Mouse (Mus musculus) small intestine, adult 2 months (tissue): ENCODE data around the gene Kif5a. TPM values are rescaled to one million over a fixed set of nuclear protein-coding genes. Genes with fewer than 3 reads are reported as not detected.
A peak's percentile ranks its signal among the peaks of the same experiment; 100 is the strongest.

Experiments
- H3K27ac ChIP-seq: fragments of 200-500 bp; 2 replicates; pipeline ENCODE4 v1.5.1; 2012; ENCODE audit warnings: low read depth, low read length, control low read depth, inconsistent platforms; ENCODE audit not compliant: insufficient read depth
- H3K27me3 ChIP-seq: fragments of 200-500 bp; 2 replicates; pipeline ENCODE4 v1.6.1; 2012; ENCODE audit warnings: mild to moderate bottlenecking, moderate library complexity, low read length, inconsistent platforms; ENCODE audit not compliant: control insufficient read depth, insufficient read depth
- H3K36me3 ChIP-seq: fragments of 200-500 bp; 2 replicates; pipeline ENCODE4 v1.6.1; 2012; ENCODE audit warnings: mild to moderate bottlenecking, low read length, control low read depth, inconsistent platforms; ENCODE audit not compliant: control insufficient read depth, insufficient read depth
- H3K4me1 ChIP-seq: fragments of 200-500 bp; 2 replicates; pipeline ENCODE4 v1.6.1; 2012; ENCODE audit warnings: low read length, inconsistent platforms, mixed read lengths; ENCODE audit not compliant: control insufficient read depth, insufficient read depth, insufficient read length
- H3K4me3 ChIP-seq: fragments of 200-500 bp; 2 replicates; pipeline ENCODE4 v1.5.1; 2012; ENCODE audit warnings: low read depth, mild to moderate bottlenecking, control low read depth, inconsistent platforms, low read length, moderate library complexity
- CTCF ChIP-seq: fragments of 200-500 bp; IDR thresholded peaks from 2 replicates; pipeline ENCODE4 v1.5.1; 2012; ENCODE audit warnings: low read depth, mild to moderate bottlenecking, control low read depth, inconsistent platforms, low read length, moderate library complexity, mixed read lengths; ENCODE audit not compliant: insufficient replicate concordance, insufficient read length; ENCODE audit errors: extremely low read depth
- POLR2A ChIP-seq: fragments of 200-500 bp; IDR thresholded peaks from 2 replicates; pipeline ENCODE4 v1.6.1; 2012; ENCODE audit warnings: low read depth, mild to moderate bottlenecking, control low read depth, inconsistent platforms, low read length, moderate library complexity
- WGBS: fragments of 180-500 bp; shearing (Covaris S2); methylation state at CpG from one replicate; pipeline ENCODE4 v1.1.7; 2018; 5-methylcytosine and 5-hydroxymethylcytosine counted together
- polyA plus RNA-seq: library from polyadenylated mRNA; depleted of rRNA; stranded (reverse); fragments of >200 nt; gene quantifications from 2 replicates; pipeline ENCODE4 v1.2.3, GENCODE M21; 2012

Kif5a gene
- polyA plus RNA-seq, 1 experiment, result 1.8 TPM

DNA sequence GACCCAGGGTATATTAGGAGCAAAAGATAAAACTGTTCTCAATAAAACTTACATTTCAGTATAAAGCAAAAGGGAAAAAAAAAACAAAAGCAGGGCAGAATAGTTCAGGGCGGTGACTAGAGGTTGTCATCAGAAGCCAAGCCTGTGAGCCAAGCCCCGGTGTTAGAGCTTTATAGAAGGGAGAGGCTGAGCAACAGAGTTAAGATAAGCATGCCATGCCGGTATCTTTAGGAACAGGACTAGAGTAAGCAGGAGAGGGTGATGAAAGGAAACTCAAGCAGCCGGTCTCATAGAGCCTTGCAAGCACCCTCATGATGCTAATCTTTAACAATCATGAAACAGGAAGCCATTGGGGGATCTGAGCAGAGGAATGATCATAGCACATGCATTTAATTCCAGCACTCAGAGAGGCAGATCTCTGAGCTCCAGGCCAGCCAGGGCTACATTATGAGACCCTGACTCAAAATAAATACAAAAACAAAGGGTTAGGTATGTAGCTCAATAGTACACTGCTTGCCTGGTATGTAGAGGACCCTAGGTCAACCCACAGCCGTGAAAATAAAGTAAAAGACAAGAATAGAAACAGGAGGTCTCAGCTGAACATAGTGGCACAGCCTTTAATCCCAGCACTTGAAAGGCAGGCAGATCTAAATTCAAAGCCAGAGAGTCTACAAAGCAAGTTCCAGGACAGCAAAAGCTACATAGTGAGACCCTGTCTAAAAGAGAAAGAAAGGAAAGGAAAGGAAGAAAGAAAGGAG, 28.9 kb upstream of the Kif5a start:
- no peaks in the 10 kb centered on the region for H3K27me3 ChIP-seq
- H3K27ac ChIP-seq, result no peak overlapping the region; the same call in 1 of the 2 replicates
- H3K4me3 ChIP-seq, result no peak overlapping the region
- no peak for TF ChIP-seq CTCF
- TF ChIP-seq POLR2A, result no peak
- peaks cover 37% of the 10 kb centered on the region for H3K36me3 ChIP-seq
- 9% methylated on average over 5 of the region's 5 CpGs for WGBS
- peaks cover 21% of the 10 kb centered on the region for H3K4me1 ChIP-seq

DNA sequence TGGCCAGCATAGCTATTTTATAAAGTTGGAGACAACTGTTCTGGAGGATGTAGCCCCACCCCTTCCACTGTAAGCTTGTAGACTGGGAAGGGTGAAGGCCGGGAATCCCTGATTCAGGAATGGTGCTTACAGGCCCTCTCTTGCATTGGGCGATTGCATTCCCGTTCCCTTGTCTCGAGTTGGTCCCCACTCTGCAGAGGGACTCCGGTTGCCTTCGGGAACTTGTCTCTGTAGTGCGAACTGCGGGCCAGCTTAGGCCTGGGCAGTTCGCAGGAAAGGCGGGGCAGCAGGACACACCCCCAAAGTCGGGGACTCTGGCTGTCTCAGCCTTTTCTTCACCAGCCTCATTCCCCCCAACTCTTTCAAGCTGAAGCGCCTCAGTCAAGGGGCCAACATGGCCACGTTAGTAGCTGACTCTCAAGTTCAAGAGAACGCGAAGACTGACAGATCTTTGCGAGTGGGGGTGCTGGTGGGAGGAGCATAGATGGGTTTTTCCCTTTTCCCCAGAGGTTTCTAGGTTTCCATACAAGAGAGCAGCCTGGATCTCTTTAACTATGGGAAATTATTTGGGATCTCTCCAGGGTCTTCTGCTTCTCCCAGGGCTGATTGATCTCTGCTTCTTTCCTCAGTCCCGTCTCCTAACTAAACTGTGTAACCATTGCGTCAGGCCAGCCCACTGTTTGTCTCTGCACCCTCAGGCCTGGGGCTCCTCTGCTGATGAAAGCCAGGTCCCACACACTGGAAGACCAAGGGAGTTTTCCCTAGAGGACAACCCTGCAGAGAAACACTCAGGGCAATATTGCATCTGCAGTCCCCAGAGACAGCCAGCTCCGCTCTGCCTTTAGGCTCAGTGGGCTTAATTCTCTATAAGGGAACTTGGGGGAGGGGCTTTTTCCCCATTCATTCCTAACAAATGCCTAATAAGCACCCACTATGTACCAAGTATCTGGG, 28.1 kb upstream of the Kif5a start:
- Histone ChIP-seq H3K4me1 (peaks cover 28% of the 10 kb centered on the region), H3K36me3 (peaks cover 38% of the 10 kb centered on the region), H3K27me3 (no peaks in the 10 kb centered on the region), H3K4me3 (peak overlapping the region; percentile 65), H3K27ac (peak overlapping the region; percentile 78)
- TF ChIP-seq CTCF (no peak), POLR2A (no peak)
- 4% methylated on average over 19 of the region's 19 CpGs for WGBS

DNA sequence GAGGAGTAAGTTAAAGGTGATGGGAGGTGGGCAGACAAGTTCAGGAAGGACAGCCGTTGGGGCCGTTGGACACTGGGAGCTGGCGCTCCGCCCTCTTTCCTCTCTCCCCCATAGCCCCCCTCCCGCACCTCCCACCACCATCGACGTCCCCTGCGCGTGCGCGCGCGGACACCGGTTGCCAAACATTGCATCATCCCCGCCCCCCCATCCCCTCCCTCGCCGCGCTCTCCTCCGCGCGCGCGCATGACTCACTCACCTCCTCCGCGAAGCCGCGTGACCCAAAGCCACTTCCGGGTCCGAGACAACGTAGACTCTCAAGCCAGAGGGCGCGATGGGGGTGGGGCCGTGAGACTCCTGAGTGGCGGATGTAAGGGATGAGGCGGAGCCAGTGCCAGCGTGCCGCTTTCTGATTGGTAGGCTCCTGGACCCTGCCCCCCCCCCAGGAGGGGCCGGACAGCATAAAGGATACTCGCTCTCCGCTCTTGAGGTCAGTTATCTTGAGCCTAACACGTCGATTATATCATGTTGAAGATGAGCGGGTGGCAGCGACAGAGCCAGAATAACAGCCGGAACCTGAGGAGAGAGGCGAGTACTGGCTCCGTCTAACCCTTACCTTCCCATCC, 27.3 kb upstream of the Kif5a start:
- no peak for TF ChIP-seq CTCF
- TF ChIP-seq POLR2A, result peak; percentile 98
- Histone ChIP-seq H3K4me1 (peaks cover 28% of the 10 kb centered on the region), H3K36me3 (peaks cover 38% of the 10 kb centered on the region), H3K27ac (peak overlapping the region; percentile 96), H3K27me3 (no peaks in the 10 kb centered on the region), H3K4me3 (peak overlapping the region; percentile 65)
- under 1% methylated on average over 44 of the region's 47 CpGs for WGBS

DNA sequence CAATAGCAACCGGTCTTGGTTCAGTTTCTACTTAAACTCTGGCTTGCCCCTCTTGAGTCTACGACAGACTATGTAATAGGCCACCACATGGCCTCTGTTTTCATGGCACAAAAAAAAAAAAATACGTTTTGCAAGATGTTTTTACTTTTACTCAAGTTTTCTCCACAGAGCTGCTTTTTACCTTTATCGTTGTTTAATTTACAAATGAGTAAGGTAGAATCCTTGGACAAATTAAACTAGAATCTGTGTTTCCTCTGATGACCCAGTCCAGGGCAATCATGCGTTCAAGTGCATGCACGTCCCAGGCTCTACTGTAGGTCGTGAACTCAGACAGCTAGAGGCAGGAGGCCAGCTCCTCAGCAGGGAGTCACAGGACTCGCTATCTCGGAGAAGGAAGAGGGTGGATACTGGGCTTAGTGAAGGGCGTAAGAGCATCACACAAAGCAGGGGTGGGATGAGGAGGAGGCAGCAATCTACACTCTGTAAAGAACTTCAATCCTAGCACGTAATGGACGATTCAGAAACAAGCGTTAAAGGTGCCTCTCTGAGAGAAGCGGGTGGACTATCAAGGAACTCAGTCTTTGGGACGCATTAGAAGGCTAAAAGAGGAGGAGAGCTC, 26.5 kb upstream of the Kif5a start:
- H3K4me1 ChIP-seq, result peaks cover 28% of the 10 kb centered on the region
- TF ChIP-seq POLR2A (no peak; the same call in 1 of the 2 replicates), CTCF (no peak)
- WGBS, result under 1% methylated on average over 15 of the region's 15 CpGs

DNA sequence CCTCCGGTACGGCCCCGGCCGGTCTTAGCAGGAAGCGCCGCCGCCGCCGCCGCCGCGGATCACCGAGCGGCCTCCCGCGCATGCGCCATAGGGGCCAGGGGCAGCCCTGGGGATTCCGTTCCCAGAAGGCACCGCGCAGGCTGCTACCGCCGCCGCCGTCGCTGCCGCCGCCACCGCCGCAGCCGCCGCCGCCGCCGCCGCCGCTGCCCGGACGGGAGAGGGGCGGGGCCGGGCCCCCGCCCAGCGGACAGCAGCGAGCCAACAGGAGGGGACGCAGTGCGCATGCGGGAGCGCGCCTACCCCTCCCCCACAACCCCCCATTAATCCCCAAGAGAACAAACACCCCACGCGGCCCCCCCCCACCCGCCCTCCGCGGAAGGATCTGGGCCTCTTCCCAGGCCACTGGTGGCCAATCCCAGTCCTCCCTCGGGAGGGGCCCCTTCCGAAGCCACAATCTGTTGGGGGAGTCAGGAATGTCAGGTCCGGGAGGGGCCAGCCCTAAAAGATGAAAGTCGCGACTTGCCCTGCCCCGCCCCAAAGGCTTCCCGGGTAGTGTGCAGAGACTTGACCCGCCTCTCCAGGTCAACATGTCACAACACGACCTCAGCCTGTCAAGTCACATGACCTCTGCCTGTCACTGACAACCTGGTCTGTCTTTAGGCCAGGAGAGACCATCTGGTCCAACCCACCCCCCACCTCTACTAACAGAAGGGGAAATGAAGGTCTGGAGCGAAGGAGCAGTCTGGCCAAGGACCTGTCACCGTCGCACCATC, 25.8 kb upstream of the Kif5a start, which contains the start of gene Mbd6:
Mbd6 (minus strand) TSS at position 219 of the 773 bp plus-strand sequence.
- H3K4me1 ChIP-seq, result peaks cover 28% of the 10 kb centered on the region
- peak within 1 kb of the TSS; percentile 97 for H3K4me3 ChIP-seq
- TF ChIP-seq CTCF (no peak), POLR2A (peak; percentile 16; the same call in 1 of the 2 replicates)
- peaks cover 42% of the 10 kb centered on the region for H3K36me3 ChIP-seq
- no peaks in the 10 kb centered on the region for H3K27me3 ChIP-seq
- under 1% methylated on average over 57 of the region's 65 CpGs for WGBS
- H3K27ac ChIP-seq, result peak within 1 kb of the TSS; percentile 96

More for the DNA sequence above, 26.5 kb upstream of the Kif5a start:
- peak overlapping the region; percentile 96 for H3K27ac ChIP-seq
- peaks cover 37% of the 10 kb centered on the region for H3K36me3 ChIP-seq
- H3K4me3 ChIP-seq, result peak overlapping the region; percentile 97
- H3K27me3 ChIP-seq, result no peaks in the 10 kb centered on the region

DNA sequence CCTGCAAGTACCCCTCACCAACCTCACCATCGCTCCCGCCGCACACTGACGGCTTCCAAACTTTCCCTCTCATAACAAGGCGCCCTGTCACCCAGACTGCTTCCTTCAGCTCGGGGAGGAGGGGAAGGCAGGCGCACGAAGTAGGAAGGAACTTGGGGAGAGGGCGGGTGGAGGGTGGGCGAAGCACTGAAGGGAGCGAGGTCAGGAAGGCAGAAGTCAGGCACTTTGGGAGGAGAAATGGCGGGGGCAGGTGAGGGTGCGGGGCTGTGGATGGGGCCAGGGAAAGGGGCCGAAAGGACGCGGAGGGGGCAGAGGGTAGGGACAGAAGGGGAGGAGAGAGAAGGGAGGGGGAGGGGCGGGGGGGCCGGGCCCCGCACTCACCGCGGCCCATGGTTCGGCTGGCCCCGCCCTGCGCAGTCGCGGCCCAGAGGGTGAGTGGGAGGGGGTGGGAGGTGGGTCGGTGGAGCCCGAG, 25.2 kb upstream of the Kif5a start:
- H3K27ac ChIP-seq, result peak overlapping the region; percentile 87
- peak overlapping the region; percentile 97 for H3K4me3 ChIP-seq
- peaks cover 28% of the 10 kb centered on the region for H3K4me1 ChIP-seq
- no peaks in the 10 kb centered on the region for H3K27me3 ChIP-seq
- peaks cover 44% of the 10 kb centered on the region for H3K36me3 ChIP-seq
- under 1% methylated on average over 27 of the region's 28 CpGs for WGBS
- no peak for TF ChIP-seq CTCF
- peak; percentile 17; the same call in 1 of the 2 replicates for TF ChIP-seq POLR2A
